16 mouse cellular contexts compared by ENCODE assay signal in genomic region chr1:128281753-128282152, GRCm38 (mm10). TPM values are rescaled to one million over a fixed set of nuclear protein-coding genes. Genes with fewer than 3 reads are reported as not detected.
DNase-seq lines count a peak whose midpoint lies in the region; ATAC-seq and TF ChIP-seq lines count a peak whose summit lies in the region.
"Had no signal": no experiment of that assay in that cellular context is flagged by ENCODE, and none has a peak within 500 bp of the region (broad histone marks: within the 10 kb centered on the region; RNA-seq: fewer than 3 reads in every experiment).

No protein-coding gene starts in this region.

- no peak for DNase-seq in layer of hippocampus, adult 2 months (ENCODE audit: low spot score in 2 of 2)
- DNase-seq in layer of hippocampus, postnatal 36 days: no peak
- DNase-seq in thymus, postnatal 25 days: peak; percentile 6
- DNase-seq in thymus, postnatal 10 days (ENCODE audit: low spot score in 2 of 2): no peak
- peak; percentile 54 for DNase-seq in R1 (ENCODE audit: low read depth, low spot score)
- DNase-seq in ovary, postnatal 36 days (ENCODE audit: low spot score): no peak
- DNase-seq: cerebellum, postnatal 36 days; kidney, adult 18-20 months had no signal

- peak; percentile 67 for TF ChIP-seq CTCF in layer of hippocampus, adult 2 months (conservative IDR thresholded peaks at IDR 0.05)

- H3K9ac ChIP-seq in midbrain, embryonic 15.5 days: no peak overlapping the region
- H3K9ac ChIP-seq: forebrain, embryonic 12.5 days; heart, embryonic 13.5 days had no signal

- H3K27me3 ChIP-seq in midbrain, embryonic 15.5 days (replicated peaks): no peaks in the 10 kb centered on the region
- H3K27me3 ChIP-seq: forebrain, embryonic 12.5 days; heart, embryonic 13.5 days had no signal

- H3K9me3 ChIP-seq in midbrain, embryonic 15.5 days: no peaks in the 10 kb centered on the region
- H3K9me3 ChIP-seq: forebrain, embryonic 12.5 days; hindbrain, embryonic 10.5 days had no signal

- 98% methylated on average over 3 of the region's 3 CpGs for WGBS in midbrain, embryonic 15.5 days

- no peak overlapping the region for H3K4me2 ChIP-seq in midbrain, embryonic 15.5 days
- H3K4me2 ChIP-seq: forebrain, embryonic 12.5 days; heart, embryonic 13.5 days; liver, embryonic 11.5 days had no signal

- H3K36me3 ChIP-seq in midbrain, embryonic 15.5 days (replicated peaks): peaks cover 25% of the 10 kb centered on the region; the same call in 1 of the 2 replicates

- no peaks in the 10 kb centered on the region for H3K4me1 ChIP-seq in midbrain, embryonic 15.5 days
- H3K4me1 ChIP-seq: forebrain, embryonic 12.5 days; heart, embryonic 13.5 days; hindbrain, embryonic 10.5 days had no signal

- H3K27ac ChIP-seq in layer of hippocampus, adult 2 months: no peak overlapping the region
- no peak overlapping the region for H3K27ac ChIP-seq in midbrain, embryonic 15.5 days
- H3K27ac ChIP-seq: forebrain, embryonic 12.5 days; heart, embryonic 13.5 days; hindbrain, embryonic 10.5 days had no signal

- H3K4me3 ChIP-seq in layer of hippocampus, adult 2 months: no peak overlapping the region
- no peak overlapping the region for H3K4me3 ChIP-seq in midbrain, embryonic 15.5 days
- H3K4me3 ChIP-seq: forebrain, embryonic 12.5 days; heart, embryonic 13.5 days; hindbrain, embryonic 10.5 days; myocyte had no signal

- no peak for ATAC-seq in midbrain, embryonic 15.5 days (replicated peaks)

RNA-seq across cellular contexts. Expression of gene Ubxn4, which starts 38.0 kb away (rescaled TPM):
- 10 to 100 TPM; 61.7 to 62.8 TPM for total RNA-seq in layer of hippocampus, adult 2 months (2021)
- 10 to 100 TPM; 58.6 to 66.6 TPM for total RNA-seq in layer of hippocampus, postnatal 36 days (2021)
- polyA plus RNA-seq in midbrain, embryonic 15.5 days (2015; fragmentation: Nextera tagmentation; extraction: Ambion mirVana): 81.6 and 83.6 TPM in 2 replicates

RNA-seq across cellular contexts. Expression of gene Lct, which starts 46.4 kb away (rescaled TPM):
- 10 to 100 TPM; 58.4 to 74.2 TPM for total RNA-seq in layer of hippocampus, adult 2 months (2021)
- total RNA-seq in layer of hippocampus, postnatal 36 days (2021): 10 to 100 TPM; 58.3 to 71.0 TPM
- polyA plus RNA-seq in midbrain, embryonic 15.5 days (2015; fragmentation: Nextera tagmentation; extraction: Ambion mirVana): 0.10 and 0.20 TPM in 2 replicates
- total RNA-seq: adrenal gland, adult 18-20 months; gastrocnemius, adult 18-20 months had no signal

Comparison
In these comparisons a context has a peak if more than half of its experiments do, and no peak if none do; other contexts are left out.
1. DNase-seq: peak in thymus, postnatal 25 days (single experiment) and R1 (single experiment); none in layer of hippocampus, adult 2 months (0 of 2), layer of hippocampus, postnatal 36 days (0 of 2), thymus, postnatal 10 days (0 of 2) and ovary, postnatal 36 days (single experiment).